Mouse (Mus musculus) common myeloid progenitor, adult 5-6 weeks (primary cell): ENCODE data around the gene Klrb1b. TPM values are rescaled to one million over a fixed set of nuclear protein-coding genes. Genes with fewer than 3 reads are reported as not detected.
"Not testable (repeated sequence)": the region's sequence is repeated elsewhere in the genome, so short reads cannot be mapped to it uniquely, and the experiment has no call there.

Source experiments
- ATAC-seq: replicated peaks from 2 replicates; pipeline ENCODE4 v1.8.0; 2016; ENCODE audit warnings: low read depth, mild to moderate bottlenecking, moderate TSS enrichment, inconsistent platforms; ENCODE audit not compliant: poor library complexity, severe bottlenecking
- total RNA-seq: library from RNA; stranded (forward); fragments of 200-1000, 187-1606 nt; gene quantifications from 2 replicates; pipeline ENCODE4 v1.2.3, GENCODE M21; 2017

The Klrb1b gene
- total RNA-seq, 1 experiment from 2014 or later, result not detected

DNA sequence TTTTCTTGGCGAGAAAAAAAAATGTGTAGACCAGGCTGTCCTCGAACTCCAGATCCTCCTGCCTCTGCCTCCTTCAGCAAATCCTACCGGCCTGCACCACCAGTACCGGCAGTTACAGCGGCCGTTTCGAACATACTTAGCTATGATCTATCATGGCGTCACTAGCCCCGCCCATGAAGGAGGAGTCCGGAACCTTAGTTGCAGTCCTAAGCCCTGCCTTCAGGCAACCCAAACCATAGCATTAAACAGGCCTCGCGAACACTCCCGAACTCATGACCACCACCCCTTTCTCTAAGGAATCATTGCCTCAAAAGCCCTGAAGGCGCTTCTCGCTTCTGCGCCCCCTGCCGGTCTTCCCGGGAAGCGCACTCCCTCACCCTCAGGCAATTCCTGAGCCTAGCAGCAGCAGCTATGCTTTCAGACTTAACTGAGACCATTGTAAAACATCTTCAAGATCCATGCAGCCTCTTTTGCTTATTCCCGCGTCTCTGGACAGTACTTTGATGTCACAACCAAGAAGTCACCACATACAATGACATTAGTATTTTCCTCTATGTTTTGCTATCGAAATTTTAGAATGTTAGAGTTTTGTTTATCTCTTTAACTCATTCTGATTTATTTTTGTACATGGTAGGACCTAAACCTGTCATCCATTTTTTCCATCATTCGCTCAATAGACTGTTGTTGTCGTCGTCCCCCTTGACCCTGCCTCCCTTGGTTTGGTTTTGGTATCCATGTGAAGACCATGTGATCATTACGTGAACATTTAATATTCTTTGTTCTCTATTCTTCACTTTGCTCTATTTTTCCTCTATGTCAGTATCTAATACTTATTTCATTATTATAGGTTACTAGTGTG, 22.9 kb downstream of the Klrb1b start:
- ATAC-seq, result peak; percentile 75

DNA sequence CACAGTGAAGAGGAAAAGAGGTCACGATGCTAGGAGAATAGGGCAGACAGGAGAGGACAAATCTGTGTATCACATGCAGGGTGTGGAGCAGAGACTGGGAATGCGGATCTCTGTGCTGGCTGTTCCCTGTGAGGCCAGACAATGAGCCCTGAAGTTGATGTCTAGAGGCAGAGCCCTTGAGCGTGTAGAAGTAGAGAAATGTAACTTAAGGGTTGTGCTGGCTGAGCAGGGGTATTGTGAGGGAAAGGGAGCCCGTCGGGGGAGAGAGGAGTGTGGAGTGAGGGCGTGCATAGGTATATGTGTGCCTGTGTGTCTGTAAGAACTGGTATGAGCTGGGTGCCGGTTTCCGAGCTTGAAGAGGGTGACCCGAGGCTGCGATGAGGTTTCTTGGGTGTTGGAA, 23.6 kb downstream of the Klrb1b start:
- 0 out of 2 replicates have a peak, but pooled peaks have one; percentile 7 for ATAC-seq

DNA sequence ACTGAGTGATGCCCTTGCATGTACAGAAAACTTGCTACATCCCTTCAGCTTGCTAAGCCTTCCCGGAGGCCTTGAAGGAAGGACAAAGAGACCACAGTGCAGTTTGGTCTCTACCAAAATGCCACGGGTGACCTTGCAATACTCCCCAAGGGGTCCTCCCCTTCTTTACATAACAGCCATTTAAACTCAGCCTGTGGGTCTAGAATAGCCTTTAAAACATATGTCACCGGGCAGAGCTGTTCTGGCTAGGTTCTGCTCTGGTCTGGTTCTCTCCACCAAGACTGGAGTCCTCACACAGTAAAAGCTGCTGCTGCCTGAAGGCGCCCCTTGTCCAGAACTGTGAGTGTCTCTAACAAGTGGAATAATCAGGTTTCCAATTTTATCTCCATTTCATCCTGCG, 25.4 kb downstream of the Klrb1b start:
- not testable (repeated sequence) for ATAC-seq

DNA sequence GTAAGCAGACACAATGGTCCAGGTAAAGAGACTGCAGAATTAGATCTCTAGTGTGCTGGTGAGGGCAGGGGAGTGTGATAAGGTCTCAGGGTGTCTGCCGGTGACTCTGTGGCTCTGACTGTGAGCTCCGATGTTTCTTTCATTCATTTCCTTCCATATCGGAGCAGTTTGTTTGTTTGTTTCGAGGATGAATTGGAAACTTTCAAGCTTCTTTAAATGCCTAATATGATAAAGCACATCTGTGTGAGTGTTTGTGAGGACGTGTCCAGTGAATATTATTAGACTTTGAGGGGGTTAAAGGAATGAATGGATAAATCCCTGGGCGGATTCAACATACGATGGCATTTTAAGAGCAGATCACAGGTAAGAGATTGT, 26.2 kb downstream of the Klrb1b start:
- ATAC-seq, result no peak

DNA sequence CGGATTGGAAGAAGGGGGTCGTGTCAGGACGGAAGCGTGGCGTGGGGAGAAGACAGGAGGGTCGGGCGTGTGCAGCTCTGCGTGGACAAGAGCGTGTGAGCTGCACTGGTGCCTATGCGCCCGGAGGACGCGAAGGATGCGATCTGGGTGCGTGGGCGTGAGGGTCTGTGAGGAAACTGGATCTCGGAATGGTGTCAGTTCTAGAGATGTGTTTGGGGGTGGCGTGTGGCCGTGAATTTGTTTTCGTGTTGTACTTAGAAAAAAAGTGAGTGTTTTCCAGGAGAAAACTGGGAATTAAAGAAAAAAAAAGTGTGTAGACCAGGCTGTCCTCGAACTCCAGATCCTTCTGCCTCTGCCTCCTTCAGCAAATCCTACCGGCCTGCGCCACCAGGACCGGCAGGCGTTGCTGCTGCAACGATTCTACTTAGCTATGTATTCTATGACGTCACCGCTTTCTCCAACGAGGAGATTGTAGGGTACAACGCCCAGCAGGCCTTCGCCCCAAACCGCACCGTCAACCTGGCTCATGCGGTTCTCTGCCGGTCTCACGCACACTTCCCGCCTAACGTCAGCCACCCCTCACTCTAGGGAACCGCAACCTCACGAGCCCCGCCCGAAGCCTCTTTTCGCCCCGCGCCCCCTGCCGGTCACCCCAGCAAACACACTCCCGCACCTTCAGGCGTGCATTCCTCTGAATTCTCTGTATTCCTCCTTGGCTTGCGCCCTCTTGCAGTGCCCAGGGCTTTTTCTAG, 26.8 kb downstream of the Klrb1b start:
- ATAC-seq, result peak; percentile 59

DNA sequence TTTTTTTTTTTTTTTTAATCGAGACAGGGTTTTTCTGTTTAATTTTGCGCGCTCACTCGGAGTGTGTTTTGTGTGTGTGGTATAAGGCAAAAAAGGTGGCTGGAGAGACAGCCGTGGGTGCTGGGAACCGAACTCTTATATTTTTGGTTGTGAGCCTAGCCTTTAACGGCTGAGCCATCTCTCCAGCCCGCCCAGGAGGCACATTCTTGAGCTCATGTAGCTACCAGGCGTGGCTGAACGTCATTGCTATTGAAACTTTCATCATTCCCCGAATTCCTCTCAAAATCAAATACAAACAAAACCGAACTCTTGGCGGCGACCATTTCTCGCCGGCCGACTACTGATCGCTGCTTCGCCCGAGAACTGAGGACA, 27.4 kb downstream of the Klrb1b start:
- peak; percentile 10 for ATAC-seq

DNA sequence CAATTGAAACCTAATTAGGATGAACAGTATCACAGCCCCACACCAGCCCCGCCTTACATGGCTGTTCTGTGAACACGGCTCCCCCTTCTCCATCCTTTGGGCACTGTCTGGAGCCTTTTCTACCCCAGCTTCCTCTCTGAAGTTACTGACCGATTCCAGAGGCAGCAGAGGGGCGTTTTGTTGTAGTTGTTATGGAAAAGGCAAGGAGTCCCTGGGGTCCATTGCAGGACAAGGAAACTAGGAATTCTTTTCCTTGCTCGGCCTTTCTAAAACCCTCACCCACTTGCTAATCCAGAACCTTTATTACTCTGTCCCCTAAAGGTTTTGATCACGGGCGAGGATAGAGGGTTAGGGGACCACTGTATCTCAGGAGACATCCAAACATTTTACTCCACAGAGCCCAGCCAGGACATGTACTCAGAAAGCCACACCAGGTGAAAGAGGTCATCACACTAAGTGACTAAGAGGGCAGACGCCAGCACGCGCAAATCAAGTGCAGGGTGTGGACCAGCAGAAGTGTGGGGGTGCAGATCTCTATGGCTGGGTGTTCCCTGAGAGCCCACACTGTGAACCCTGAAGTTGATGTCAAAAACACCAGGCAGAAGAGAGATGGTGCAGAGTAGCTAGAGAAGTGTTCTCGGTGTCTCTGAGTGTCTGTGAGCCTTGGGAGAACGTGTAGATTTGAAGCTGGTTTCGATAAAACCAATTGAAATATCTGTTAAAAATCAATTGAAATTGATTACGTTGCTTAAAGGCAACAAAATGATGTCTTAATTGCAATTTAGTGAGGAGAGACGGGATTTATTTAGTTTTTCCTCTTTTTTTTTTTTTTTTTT, 28.0 kb downstream of the Klrb1b start:
- ATAC-seq, result 0 out of 2 replicates have a peak, but pooled peaks have one; percentile 0

DNA sequence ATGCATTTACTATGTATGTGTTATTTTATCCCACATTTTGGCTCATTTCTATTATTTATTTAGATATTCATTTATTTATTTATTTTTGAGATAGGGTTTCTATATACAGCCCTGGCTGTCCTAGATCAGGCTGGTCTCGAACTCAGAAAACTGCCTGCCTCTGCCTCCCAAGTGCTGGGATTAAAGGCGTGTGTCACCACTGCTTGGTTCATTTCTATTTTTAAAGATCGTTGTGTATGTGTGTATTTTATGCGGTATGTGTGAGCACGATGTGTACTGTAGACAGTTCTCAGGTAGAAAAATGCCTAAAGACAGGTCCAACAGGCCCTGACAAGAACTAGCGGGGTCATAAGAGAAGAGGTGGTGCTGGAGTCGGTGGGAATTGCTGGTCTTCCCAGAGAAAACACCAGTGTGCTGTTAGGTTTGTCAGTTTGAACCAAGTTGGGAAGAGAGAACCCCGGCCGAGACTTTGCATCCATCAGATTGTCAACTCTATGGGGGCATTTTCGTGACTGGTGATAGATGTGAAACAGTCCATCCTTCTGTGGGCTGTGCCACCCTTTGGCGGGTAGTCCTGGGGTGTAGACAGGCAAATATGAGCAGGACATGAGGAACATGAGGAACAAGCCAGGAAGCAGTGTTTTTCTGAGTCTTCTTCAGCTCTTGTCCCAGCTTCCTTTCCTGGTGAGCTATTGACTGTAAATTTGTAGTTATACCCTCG, 28.8 kb downstream of the Klrb1b start:
- no peak for ATAC-seq

DNA sequence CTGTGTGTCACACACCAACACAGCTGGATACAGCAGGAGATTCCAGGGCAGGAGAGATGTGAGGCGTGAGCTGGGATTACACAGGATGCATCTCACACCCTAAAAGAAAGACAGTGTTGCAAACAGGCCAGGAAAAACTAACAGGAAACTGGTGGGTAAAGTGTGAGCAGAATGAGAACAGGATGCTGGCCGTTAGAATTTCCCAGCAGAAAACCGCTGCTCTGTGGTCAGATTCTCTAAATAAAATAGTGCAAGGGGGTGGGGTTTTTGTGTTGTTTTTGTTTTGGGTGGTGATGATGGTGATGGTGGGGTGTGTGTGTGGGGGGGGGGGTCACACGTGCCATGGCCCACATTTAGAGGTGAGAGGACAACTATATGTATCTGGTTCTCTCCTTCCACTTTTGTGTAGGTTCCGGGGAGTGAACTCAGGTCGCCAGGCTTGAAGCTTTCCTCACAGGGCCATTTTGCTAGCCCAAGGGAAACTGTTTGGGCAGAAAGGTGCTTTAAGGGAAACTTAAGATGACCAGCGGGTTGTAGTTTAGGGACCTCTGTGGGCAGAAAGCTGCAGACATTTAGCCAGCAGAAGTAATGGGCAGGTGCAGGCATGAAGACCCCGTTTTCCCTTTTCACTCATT, 29.7 kb downstream of the Klrb1b start:
- peak; percentile 29 for ATAC-seq

DNA sequence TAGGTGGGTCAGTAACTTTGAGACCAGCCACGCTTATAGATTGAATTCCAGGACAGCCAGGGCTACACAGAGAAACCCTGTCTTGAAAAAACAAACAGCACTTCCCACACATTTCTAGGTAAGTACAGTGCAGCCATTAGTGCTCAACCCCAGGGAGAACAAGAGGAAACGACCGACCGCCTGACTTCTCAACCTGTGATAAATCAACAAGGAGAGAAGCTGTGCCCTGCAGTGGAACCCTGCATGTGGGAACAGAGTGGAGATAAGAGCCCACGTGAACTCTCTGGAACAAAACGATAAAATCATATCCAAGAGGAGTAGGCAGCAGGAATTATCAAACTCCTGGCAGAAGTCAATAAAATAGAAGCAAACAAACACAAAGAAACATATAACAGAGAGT, 32.4 kb downstream of the Klrb1b start:
- ATAC-seq, result no peak

DNA sequence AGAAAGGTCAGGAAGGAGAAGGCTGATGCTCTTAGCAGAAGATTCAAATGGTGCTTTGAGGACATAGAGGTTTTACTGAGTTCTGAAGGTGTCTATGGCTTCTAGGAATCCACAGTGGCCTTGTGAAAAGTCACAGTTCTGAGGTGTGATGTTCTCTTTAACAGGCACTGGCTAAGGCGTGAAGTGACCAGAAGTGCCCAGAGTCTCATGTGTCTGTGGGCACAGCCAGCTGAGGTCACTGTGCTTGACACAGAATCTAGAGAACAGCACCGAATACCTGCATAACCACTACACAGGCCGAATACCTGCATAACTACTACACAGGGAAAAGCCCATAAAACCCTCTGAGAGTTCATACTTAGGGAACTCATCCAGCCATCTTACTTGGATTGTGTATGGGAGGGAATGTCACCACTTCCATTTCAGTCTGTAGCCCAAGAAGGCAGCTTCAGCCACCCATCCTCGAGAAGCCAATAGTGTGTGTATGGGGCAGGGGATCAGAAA, 35.6 kb downstream of the Klrb1b start:
- not testable (repeated sequence) for ATAC-seq

DNA sequence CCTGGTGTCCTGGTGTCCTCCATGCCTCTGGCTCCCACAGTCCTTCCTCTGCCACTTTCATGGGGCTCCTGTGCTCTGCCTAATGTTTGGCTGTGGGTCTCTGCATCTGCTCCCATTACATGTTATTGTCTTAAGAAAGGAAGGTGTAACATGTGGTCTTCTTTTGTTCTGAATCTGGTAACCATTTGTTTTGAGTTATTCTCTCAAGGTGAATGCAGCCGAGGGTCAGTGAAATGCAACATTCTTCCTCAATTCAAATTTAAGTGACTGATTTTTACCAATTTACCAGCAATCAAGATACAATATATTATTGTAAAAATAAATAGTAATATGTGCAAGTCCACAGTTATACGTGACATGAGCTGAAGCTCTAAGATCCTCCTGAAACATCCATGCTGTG, 37.0 kb downstream of the Klrb1b start, which contains the start of gene Klrb1c:
Klrb1c (minus strand) TSS at position 101 of the 400 bp plus-strand sequence.
- no peak for ATAC-seq

DNA sequence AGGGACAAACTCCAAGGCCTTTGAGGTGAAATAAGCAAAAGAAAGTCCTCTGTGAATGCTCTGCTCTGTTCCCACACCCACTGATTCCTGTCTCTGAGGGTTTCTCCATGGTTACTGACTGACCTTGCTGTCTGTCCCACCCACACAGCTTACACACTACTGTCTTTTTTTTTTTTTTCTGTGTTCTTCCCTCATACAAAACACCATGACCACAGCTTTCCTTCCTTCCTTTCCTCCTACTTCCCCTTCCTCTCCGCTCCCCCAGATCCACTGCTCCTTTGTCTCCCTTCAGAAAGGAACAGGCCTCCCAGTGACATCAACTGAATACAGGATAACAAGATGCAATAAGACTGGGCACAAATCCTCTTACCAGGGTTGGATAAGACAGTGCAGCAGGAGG, 37.6 kb downstream of the Klrb1b start:
- peak; percentile 29 for ATAC-seq

DNA sequence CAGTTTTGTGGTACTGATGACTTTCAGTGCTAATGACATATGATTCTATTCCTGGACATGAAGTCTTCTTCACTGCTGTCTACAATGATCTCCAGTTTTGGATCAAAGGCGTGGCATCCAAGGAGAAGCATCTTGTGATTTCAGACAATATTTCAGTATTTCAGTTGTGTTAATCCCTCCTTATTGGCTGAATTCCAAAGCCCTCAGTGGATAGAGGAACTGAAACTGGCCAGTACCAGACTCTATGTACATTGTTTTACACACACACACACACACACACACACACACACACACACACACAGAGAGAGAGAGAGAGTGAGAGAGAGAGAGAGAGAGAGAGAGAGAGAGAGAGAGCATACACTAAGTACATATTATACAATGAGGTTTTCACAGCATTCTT, 39.7 kb downstream of the Klrb1b start:
- 0 out of 2 replicates have a peak, but pooled peaks have one; percentile 20 for ATAC-seq

DNA sequence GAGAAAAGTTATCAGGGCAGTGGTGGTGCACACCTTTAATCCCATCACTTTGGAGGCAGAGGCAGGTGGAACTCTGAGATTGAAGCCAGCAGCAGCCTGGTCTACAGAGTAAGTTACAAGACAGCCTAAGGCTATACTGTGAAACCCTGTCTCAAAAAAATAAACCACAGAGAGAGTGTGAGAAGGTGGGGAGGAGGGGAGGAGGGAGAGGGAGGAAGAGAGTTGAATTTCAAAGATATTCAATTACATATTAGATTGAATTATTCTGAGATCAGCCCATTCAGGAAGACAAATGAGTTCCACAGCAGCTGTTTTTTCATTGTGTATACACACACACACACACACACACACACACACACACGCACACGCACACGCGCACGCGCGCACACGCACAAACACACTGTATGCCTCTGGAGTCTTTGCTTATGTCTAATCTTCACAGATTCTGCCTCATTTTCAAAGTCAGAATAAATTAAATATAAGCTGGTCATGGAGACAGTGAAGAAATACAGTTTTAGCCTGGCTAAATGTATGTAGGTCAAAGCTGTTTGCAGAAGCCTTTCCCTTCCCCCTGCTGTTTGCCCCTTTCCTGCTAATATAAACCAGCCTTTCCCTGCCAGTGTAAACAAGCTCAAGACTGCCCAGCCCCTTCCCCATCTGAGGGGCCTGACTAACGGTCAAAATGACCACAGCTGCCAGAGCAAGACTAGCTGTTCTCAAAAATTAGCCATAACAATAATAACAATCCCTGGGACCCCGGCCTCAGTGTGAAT, 56.5 kb downstream of the Klrb1b start:
- no peak for ATAC-seq

DNA sequence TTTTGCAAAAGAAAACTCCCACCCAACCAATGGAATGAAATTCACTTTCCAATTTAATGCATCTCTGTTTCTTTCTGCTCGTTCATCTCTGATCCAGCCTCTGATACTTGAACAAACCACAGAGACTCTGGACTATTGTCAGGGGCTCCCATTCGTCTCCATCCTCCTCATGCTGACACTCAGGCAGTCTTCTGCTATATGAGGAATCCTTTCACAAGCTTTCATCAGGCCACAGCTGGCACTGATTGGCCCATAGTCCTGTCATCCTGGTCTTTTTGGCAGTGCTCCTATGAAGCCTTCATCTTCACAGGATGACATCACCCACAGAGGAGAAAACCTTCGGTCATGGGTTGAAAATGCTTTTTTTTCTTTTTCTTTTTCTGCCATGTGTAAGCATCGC, 58.1 kb downstream of the Klrb1b start:
- no peak for ATAC-seq

DNA sequence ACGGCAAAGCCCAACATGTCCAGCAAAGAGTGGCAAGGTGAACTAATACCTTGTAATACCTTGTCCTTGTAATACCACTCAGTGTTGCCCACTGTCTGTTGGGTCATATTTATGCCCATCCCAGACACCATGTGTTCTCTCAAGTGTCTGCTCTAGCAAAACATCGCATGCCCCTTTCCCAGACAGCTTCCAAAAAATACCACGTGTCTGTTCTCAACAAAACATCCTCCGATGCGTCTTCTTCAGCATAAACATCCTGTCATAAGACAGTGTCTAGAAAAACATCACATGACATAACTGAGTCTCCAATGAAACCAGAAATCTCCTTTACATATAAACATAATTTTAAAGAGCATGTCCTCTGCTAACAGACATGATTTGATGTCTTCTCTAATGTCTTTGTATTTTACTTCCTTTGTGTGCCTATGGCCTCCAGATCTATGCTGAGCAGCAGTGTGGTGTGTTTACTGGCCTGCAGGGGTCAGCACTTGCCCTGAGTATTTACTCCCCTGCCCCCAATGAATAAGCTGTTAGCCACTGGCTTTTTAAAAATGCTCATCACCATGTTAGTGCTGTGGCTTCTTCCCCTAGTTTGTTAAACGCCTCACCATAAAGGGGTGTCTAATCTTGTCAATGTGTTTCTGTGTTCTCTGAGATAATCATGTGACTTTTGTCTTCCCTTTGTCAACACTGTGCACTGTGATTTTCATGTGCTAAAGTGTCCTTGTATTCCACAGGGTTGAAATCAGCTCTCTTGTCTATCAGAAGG, 59.5 kb downstream of the Klrb1b start:
- peak; percentile 77 for ATAC-seq

DNA sequence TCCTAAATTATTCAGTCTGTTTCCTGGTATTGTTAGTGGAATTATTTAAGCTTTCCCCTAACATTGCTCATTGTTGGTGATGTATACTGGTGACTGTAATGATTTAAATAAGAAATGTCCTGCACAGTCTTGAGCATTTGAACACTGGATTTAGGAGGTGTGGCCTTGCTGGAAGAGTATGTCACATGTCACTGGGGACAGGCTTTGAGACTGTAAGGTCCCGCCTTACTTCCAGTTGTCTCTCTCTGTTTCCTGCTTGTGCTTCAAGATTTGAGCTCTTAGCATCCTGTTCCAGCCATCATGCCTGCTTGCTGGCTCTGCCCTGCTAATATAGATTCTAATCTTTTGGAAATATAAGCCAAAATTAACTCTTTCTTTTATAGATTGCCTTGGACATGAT, 60.9 kb downstream of the Klrb1b start:
- no peak for ATAC-seq
